Mouse (Mus musculus) kidney, adult 9 months (tissue): ENCODE measurements around the gene Dennd2a.
A peak's percentile ranks its signal among the peaks of the same experiment; 100 is the strongest.

Experiments used
- DNase-seq: peaks from one replicate; pipeline ENCODE4 v3.0.0; 2022

The Dennd2a gene

DNA sequence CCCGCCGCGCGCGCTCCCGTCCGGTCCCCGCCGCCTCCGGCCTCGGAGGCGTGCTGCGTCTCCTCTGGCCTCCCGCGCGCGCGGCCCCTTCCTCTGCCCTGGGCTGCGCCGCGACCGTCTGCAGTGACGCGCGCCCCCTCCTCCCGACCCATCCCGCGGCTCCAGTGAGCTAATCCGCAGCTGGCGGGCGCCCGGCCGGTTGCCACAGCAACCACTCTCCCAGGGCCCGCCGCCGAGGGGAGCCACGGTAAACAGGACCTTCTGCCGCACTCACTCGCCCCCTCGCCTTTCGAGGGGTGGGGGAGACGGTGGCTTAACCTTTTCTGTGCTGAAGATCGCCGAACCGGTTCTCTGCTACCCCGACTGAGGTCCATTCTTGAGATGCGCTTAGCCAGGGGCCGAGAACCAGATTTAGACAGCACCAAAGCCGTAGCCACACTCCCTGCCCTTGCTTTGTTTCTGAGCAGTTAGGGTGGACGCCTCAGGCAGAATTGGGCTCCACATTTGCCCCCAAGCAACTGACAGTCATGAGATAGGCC lies at the start of gene Dennd2a:
TSS of gene Dennd2a (minus strand) at position 145 of the 539 bp plus-strand sequence.
- DNase-seq: peak; percentile 22

DNA sequence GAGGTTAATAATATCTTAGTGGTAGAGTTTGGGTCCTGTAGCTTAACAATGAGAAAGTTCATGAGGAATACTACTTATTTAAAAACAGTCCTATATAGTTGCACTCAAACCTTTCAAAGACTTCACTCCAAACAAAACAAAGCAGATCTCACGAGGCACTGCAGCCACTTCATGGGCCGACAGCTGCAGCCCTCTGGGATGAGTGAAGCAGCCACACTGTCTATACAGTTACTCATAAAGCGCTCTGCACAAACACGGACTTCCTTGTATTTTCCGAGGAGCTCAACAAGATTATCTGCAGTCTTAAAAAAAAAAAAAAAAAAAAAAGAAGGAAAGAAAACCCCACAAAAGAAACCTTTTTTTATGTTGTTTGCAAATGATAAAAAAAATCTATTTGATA lies 49.7 kb upstream of the Dennd2a start:
- DNase-seq: no peak

DNA sequence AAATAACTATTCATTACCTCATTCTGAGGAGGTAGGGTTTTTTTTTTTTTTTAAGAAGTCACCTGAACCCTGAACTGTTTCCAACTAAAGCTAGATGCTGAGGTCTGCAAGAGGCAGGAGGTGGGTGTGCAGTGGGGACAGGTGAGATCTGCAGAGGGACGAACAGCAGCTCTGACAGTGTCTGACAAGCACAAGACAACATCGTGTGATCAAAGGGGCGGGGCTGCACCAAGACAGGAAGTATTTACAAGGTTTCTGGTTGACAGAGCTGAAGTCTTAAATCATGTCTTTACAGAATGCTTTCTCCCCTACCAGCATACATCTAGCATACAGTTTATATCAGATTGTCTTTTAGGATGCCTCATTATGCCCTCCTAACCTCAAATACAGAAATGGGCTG lies 49.2 kb upstream of the Dennd2a start:
- no peak for DNase-seq

DNA sequence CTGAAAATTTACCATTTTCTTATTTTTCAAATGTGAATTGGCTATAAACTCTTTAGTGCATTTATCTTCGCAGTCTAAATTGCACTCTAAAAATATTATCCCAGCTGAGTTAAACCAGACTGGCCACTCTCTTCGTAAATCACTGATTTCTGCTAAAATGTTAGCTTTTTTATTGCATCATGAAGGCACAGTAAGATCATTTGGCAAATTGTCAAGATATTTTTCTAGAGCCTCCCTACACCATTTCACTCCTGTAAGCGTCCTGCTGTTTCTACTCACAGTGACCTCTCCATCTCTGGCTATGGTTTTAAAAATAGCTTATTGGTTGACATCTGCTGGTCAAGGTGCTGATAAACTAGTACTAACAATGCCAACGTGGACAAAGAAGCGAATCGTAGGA lies 48.4 kb upstream of the Dennd2a start:
- no peak for DNase-seq

DNA sequence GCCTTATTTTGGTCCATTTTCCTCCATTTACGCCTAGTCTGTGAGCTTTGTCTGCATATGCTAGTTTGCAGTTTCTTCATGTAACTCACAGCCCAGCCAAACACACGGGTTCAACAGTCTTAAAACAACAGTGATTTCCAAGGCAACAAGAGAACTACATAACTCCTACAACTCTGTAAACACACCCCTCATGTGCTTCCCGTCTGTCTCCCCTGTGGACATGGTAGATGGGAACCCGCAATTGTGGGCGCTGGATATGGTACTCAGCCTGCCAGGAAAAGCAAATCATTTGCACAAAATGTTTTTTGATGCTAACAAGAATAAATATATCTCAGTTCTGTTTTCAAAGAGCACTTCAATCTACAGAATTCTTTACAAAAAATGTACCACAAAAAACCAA lies 46.9 kb upstream of the Dennd2a start:
- no peak for DNase-seq

DNA sequence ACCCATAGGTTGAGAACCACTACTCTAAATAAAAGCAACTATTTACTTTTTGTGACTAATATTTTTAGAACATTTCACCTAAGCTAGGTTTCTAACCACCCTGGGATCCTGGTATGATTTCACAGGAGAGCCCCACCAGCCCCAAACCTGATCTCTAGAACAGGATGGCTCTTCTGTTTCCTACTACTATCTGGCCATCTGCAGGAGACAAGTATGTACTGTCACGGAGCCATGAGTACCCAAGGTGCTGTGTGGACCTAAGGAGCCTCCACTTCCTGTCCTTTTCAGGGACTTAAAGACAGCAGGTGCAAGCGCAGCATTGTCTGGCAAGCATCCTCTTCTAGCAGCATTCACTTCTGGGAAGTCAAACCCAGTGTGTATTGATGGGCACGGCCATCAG lies 44.2 kb upstream of the Dennd2a start:
- DNase-seq: no peak

DNA sequence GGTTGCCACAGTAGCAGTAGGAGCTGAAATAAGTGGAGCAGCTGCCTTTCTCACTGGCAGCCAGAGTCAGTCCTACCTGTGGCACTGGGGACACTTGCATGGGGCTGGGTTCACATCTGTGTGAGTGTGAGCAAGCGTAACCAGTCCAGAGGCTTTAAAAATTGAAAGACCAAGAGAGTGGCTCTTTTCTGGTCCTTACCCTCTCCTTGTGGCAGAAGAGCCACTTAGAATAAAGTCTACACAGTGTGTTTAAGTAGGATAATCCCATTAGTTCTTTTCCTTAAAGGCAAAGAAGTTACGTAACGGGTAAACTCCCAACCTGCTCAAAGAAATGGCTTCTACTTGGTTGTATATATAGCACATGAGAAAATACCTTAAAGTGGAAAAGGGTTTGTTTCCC lies 43.2 kb upstream of the Dennd2a start:
- no peak for DNase-seq

DNA sequence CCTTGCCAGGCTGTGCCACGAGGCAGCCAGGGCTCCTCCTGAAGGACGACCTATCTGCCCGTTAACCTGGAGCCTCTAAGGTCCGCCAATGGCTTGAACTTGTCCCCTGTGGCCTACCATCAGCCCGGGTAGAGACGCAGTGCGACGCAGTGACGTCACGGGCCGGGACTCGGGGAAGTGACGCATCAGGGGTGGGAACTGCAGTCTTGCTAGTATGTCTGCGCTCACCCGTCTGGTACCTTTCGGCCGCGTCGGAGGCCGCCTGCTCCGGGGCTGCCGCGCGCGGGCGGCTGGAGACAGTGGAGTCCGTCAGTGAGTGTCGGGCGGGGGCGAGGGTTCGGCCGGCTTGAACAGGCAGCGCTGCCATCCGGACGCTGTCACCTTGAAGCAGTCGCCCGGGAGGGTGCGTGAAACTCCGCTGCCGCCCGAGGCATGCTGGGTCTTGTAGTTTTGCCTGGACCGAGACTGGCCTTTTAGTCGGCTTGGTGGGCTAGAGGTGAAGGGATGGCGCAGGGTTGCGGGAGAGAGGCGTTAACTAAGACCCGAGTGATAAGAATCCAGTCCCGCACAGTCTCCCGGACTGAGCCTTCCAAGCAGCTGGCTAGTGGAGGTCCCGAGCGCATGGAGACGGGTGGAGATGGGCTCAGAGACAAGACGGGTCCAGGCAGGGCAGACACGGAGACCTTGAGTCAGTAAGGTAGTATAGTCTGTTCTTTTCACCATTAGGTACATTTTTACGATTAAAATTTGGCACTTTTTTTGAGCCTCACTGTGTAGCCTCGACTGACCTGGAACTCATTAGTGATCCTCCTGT lies 34.9 kb upstream of the Dennd2a start, which contains the start of gene Ndufb2:
TSS of gene Ndufb2 (plus strand) at position 174 of the 814 bp plus-strand sequence.
- DNase-seq: peak; percentile 97

DNA sequence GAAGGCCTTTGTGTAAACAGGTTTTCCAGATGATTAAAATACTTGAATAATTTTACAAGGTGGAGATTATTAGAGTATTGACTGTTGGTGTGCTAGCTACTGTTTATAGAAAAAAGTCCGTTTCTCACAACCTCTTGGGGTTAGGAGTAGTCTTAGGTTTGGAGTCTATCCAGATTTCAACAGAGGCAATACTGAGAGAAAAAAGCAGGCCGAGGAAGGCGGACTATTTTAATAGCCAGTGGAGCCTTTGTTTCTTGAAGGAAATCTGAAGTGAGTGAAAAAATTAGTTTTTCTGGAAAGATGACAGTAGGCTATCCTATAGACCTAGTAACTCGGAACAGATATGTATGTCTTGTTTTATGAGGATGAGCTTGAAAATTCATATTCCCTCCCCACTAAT lies 33.8 kb upstream of the Dennd2a start:
- DNase-seq: no peak

DNA sequence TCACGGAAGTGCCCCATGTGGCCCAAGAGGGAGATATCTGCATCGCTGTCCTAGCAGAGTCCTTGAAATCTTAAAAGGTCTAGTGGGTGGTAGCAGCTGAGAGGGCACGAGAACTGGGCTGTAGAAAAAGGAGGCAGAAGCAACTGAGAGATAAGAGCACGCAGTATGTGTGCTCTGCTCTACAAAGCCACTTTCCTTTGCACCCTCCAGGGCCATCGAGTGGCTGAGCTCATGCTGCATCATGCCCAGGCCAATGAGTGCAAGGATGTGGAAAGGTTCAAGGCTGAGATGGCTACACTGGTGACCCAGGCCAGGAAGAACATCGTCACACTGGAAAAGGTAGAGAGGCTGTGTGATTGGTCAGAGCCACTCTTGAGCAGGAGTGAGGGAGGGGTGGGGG lies 27.9 kb upstream of the Dennd2a start, which contains the start of gene Gm42420:
TSS of gene Gm42420 (plus strand) at position 237 of the 400 bp plus-strand sequence.
- DNase-seq: no peak

DNA sequence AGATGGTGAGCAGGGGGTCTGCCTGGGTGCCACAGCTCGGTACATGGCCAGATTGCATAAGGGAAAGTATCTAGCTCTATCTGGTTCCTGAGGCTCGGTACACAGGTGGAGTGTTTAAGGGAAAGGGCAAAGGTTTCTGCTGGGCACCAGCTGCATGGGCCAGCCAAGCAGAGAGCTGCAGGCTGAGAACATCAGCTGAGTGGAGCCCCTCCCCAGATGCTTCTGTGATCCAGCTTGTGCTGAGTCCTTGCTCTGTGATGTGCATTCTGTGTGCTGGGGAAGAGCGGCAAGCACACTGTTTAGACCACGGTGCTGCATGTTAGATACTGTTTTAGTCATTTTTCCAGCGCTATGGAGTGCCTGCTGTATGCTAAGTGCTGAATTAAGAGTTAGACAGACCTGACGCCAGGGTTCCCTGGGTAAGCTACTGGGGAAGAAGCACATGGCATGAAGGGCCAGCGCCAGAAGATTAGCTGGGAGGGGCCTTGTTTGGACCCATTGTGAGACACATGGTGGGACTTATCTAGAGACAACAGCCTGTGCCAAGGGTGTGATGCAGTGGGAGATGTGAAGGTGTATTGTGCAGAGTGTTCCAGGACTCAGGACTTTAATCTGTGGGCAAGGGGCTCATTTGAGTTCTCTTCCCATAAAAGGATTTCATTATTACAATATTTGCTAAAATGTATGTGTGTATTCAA lies 23.6 kb upstream of the Dennd2a start:
- DNase-seq: no peak

DNA sequence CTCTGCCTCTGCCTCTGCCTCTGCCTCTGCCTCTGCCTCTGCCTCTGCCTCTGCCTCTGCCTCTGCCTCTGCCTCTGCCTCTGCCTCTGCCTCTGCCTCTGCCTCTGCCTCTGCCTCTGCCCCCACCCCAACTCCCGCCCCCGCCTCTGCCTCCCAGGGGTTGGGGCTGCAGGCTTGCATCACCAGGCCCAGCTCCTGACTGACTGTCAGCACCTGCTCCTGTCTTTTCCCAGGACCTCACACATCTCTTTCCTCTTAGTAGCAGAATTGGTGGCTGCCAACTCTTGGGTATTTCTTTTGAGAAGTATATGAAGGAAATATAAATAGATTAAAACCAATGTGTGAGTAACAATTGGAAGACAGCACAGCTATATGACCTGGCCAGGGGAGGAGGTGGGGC lies 22.9 kb upstream of the Dennd2a start:
- DNase-seq: no peak

DNA sequence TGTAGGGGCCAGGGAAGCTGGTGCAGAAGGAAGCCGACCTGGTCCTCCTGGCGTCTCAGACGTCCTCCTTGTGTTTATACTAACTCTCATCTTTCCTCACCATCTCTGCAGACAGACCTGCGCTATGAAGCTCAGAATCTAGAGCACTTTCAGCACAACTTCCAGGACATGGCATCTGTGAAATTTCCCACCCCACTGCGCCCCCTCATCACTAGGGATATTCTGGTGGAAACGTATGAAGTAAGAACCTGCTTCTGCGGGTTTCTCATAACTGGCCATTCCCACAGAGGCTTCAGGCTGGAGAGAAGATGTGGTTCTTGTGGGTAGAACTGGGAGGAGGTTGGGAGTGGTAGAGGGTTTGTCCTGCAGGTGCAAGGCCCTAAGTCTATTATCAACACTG lies 21.9 kb upstream of the Dennd2a start:
- DNase-seq: no peak

DNA sequence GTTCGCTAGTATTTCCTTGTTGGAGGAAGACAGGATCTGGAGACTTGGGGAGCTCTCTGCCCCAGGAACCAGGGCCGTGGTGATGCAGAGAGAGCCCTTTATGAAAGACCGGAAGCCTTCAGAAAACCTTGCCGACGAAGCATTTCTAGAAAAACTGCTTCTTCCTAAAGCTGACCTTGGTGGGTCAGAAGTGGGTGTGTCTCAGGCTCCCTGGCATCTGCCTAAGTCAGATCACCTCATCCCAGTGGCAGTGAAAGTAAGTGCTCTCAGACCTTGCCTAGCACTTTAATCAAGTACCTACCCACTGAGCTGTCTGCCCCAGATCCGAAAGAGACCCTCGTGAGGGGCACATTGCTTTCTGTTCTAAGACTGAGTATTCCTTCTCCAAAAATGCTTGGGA lies 17.3 kb upstream of the Dennd2a start:
- no peak for DNase-seq

DNA sequence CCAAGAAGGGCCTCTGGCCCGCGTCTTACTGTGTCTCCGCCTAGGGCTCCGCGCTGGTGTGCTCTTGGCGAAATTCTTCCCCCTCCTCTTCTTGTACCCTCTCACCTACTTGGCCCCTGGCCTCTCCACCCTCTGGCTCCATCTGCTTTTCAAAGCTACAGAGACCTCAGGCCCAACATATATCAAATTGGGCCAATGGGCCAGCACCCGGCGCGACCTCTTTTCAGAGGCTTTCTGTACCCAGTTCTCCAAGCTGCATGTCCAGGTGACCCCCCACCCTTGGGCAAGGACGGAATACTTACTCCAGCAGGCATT lies 16.8 kb upstream of the Dennd2a start:
- DNase-seq: peak; percentile 55

DNA sequence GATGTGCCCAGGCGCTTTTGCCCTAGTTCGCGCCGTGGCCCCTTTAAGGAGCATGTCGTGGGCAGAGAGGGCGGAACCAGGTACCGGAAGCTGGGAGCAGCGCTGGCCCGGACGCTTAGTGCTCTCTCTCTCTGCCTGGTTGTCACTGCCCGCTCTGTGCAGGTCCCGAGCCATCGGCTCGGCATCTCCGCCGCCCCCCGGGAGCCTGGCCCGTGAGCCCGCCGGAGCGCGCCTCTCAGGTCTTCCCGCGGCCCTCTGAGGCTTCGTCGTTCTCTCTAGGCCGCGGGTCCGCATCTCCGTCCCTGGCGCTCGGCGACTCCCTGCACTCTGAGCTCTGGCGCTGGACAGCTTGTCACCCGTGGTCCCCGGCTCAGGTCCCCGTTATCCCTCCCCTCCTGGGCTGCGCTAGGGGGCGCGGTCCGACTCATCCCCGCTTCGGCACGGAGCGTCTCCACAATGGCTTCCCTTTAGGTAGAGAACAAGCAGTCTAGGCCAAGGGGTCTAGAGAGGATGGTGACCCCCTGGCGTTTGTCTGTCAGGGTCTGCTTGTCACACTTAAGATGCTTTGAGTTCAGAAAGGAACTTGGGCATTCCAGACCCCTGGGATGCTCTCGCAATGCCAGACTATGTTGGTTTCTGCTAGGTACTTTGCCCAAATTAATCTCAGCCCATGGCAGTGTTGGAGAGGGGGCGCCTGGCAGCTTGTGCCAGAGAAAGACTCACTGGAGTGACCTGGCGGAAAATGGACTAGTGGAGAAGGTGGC lies 16.3 kb upstream of the Dennd2a start, which contains the start of gene Adck2:
TSS of gene Adck2 (plus strand) at position 83 of the 764 bp plus-strand sequence.
- DNase-seq: peak; percentile 79

DNA sequence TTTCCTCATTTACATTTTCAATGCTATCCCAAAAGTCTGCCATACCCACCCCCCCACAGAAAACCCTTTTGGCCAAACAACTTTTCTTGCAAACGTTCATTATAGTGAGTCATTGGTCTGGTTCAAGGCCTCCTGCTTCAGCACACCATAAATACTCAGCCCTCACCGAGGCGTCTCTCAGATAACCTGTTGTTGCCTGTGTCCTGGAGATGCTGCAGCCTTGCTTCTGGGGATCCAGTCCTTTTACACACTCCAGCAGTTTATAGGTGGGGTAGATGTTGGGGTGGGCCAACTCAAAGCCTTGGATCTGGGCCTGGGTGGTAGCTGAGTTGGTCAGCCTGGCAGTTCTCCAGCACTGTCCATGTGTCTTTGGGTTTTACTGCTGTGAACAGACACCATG lies 12.8 kb upstream of the Dennd2a start:
- DNase-seq: no peak

DNA sequence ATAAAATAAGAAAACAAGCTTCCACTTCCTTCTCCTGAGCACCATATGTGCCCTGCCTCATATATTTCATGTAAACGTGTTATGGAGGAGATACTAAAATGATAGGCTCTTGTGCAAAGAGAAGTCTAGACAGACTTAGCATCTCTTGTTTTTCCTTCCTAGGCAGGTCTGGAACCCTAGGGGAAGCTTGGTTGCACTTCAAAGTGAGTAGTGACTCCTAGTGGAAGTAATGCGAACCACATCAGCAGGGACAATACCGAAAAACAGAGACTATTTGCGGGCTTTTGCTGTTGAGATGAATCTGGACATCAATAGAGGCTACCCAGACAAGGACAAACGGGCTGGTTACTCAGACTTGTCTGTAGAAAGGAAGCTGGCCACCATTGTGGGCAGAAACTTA lies 9.9 kb upstream of the Dennd2a start:
- DNase-seq: peak; percentile 53

DNA sequence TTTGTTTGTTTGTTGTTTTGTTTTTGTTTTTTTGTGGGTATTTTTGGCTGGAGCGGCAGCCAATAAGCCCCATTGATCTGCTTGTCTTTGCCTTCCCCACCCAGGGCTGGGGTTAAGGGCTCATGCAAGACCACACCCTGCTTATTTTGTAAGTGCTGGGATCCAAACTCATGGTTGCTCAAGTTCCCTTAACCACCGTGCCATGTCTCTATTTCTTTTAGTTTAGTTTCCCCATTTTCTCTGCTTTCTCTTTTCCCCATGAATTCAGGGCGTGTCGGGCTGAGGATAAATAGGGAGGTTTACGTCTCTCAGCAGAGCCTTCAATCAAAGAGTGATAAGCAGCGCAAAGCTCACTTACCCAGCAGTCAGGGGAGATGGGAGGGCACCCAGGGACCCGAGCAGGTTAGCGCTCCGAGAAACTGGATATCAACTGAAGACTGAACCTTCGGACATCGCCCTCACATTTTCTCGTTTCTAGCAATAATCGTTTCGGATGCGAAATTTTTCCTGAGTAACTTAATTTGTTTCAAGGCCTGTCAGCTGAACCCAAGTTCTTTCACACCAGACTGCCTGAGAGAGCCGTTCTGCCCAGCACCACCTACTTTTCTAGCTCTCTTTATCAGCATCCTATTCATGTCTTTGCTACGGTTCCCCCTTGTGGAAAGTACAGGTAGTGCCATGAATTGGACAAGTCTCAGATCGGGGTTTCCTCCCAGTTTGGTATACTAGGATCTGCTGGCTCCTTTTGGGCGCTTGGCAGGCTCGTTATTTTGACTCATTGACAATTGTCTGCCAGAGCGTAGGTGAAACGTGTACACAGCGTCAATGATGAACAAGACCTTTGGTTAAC lies 4.7 kb upstream of the Dennd2a start:
- DNase-seq: peak; percentile 90

DNA sequence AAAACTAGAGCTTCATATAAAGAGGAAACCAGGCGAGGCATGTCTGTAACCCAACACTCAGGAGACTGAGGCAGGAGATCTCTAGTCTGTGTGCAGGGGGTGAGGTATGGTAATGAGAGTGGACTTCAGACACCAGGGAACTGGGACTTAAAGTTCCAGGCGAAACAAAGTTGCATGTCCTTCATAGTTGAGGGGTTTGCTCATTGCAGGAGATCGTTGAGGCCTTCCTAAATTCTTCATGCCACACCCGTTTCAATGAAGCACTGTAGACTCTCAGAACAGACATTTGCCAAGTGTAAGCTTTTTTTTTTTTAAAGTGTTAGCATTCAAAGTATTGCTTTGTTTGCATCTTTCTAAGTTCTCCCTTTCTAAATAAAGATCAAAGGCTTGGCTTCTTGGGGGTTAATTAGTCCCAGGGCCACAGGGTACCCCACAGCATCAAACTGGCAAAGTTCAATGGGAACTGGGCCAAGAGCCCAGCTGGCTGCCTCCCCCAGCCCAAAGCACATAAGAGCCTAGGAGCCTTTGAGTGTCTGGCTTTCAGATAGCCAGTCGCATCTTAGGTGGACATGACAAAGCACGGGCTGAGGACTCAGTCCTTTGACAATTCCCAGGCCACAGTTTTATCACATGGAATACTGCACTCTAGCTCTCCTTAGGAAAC lies 1.7 kb upstream of the Dennd2a start:
- no peak for DNase-seq

DNA sequence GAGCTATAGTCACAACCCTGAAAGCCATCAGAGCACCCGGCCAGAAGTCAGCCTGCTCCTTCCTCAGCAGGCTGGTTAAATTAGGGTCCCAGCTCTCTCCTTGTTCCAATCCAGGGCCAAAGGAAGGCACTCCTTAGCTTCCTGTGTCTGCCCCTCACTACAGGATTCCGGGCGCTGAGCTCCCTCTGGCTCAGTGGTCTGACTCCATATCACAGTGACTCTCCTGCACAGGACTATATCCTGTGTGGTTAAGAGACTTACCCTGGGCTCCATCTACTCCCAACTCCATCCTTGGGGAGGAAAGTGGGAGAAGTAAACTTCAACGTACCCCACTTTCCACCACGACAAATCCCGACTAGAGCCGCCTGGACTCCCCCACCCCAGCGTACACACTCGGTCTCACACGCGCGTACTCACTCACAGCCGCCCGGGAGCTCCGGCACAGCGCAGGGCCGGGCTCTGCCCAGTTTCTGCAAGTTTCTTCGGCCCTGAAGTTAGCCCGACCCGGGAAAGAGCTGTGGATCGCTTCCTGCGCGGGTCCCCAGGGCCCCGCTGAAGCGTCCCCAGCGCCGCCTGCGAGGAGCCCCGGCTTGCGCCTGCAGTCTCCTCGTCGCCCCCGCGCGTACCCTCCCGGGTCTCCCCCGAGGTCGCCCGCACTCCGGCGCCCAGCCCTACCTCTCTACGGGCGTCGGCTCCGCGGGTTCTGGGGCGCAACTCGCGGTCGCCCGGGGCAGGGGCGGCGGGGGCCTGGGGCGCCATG lies 587 bp downstream of the Dennd2a start:
- no peak for DNase-seq
